Mouse (Mus musculus) bone marrow, adult 2 months (tissue): ENCODE data around the gene Gabrg3.

Experiments used
- CTCF ChIP-seq: fragments of 200-500 bp; IDR thresholded peaks from 2 replicates; pipeline ENCODE4 v1.5.1; 2011; ENCODE audit warnings: low read length, control low read depth; ENCODE audit not compliant: control insufficient read depth, insufficient read depth
- POLR2A ChIP-seq: fragments of 200-500 bp; IDR thresholded peaks from 2 replicates; pipeline ENCODE4 v1.6.1; 2011; ENCODE audit warnings: low read depth, mild to moderate bottlenecking, control low read depth, low read length, borderline replicate concordance; ENCODE audit not compliant: control insufficient read depth

GRCm38 (mm10) chr7:57000585-57001261 lies 386.3 kb downstream of the Gabrg3 start:
- TF ChIP-seq POLR2A (no peak), CTCF (no peak)
